Mouse (Mus musculus) forebrain, embryonic 15.5 days (tissue): ENCODE data around the gene Ppp2r2d. TPM values are rescaled to one million over a fixed set of nuclear protein-coding genes. Genes with fewer than 3 reads are reported as not detected.
A peak's percentile ranks its signal among the peaks of the same experiment; 100 is the strongest.

Experiments used
- ATAC-seq: fragments of 200-750 bp; cut with Nextera tagmentation; replicated peaks from 2 replicates; pipeline ENCODE4 v1.8.0; 2017; ENCODE audit warnings: mild to moderate bottlenecking, moderate TSS enrichment, moderate library complexity
- H3K27ac ChIP-seq: fragments of 300-500 bp; sonication (generic); replicated peaks from 2 replicates; pipeline ENCODE4 v1.5.1; 2015; ENCODE audit warnings: mild to moderate bottlenecking, inconsistent platforms
- H3K27me3 ChIP-seq: fragments of 300-500 bp; sonication (generic); 2 replicates; pipeline ENCODE4 v1.6.1; 2015; ENCODE audit warnings: inconsistent platforms
- H3K36me3 ChIP-seq: fragments of 300-500 bp; sonication (generic); 2 replicates; pipeline ENCODE4 v1.6.1; 2015; ENCODE audit warnings: mild to moderate bottlenecking, inconsistent platforms
- H3K4me1 ChIP-seq: fragments of 300-500 bp; sonication (generic); 2 replicates; pipeline ENCODE4 v1.6.1; 2015; ENCODE audit warnings: inconsistent platforms
- H3K4me2 ChIP-seq: fragments of 300-500 bp; sonication (generic); replicated peaks from 2 replicates; pipeline ENCODE4 v1.6.1; 2015; ENCODE audit warnings: mild to moderate bottlenecking, inconsistent platforms
- H3K4me3 ChIP-seq: fragments of 300-500 bp; sonication (generic); 2 replicates; pipeline ENCODE4 v1.5.1; 2015; ENCODE audit warnings: mild to moderate bottlenecking, inconsistent platforms
- H3K9ac ChIP-seq: fragments of 300-500 bp; sonication (generic); replicated peaks from 2 replicates; pipeline ENCODE4 v1.6.1; 2015; ENCODE audit warnings: mild to moderate bottlenecking, inconsistent platforms
- H3K9me3 ChIP-seq: fragments of 300-500 bp; sonication (generic); 2 replicates; pipeline ENCODE4 v1.6.1; 2016; ENCODE audit warnings: inconsistent platforms
- WGBS: fragments of 180-500 bp; shearing (Covaris S2); methylation state at CpG from one replicate; pipeline ENCODE4 v1.1.7; 2015; ENCODE audit warnings: mixed read lengths; 5-methylcytosine and 5-hydroxymethylcytosine counted together
- polyA plus RNA-seq: library from polyadenylated mRNA; unstranded; fragments of >200 nt; fragmentation: Nextera tagmentation; extraction: Ambion mirVana; gene quantifications from 2 replicates; pipeline ENCODE4 v1.2.1, GENCODE M21; 2015

Ppp2r2d gene
- 71.3 and 73.4 TPM in 2 replicates for polyA plus RNA-seq

- no peaks in the 10 kb centered on the region for H3K27me3 ChIP-seq
- H3K4me1 ChIP-seq = peaks cover 63% of the 10 kb centered on the region
- peak within 1 kb of the TSS; percentile 79 for H3K4me2 ChIP-seq
- H3K4me3 ChIP-seq = peak within 1 kb of the TSS; percentile 85
- peak; percentile 93 for ATAC-seq
- no peaks in the 10 kb centered on the region for H3K9me3 ChIP-seq
- H3K36me3 ChIP-seq = no peaks in the 10 kb centered on the region
- H3K27ac ChIP-seq = peak within 1 kb of the TSS; percentile 95
- WGBS = under 1% methylated on average over 50 of the region's 51 CpGs
- peak within 1 kb of the TSS; percentile 91 for H3K9ac ChIP-seq
Observed at GRCm38 (mm10) chr7:138845544-138846391, at the start of gene Ppp2r2d, which contains the start of gene Mapk1ip1. TSS of gene Ppp2r2d (plus strand) at chr7:138846079. TSS of gene Mapk1ip1 (minus strand) at chr7:138846273.

- whole genome bisulfite sequencing = 57% methylated on average over 4 of the region's 4 CpGs
- Histone ChIP-seq H3K27me3 (no peaks in the 10 kb centered on the region), H3K9ac (no peak overlapping the region), H3K36me3 (no peaks in the 10 kb centered on the region), H3K4me1 (no peaks in the 10 kb centered on the region), H3K4me2 (no peak overlapping the region), H3K9me3 (no peaks in the 10 kb centered on the region), H3K27ac (no peak overlapping the region), H3K4me3 (no peak overlapping the region)
- no peak for ATAC-seq
Observed at GRCm38 (mm10) chr7:138803386-138803785, 42.5 kb upstream of the Ppp2r2d start.

GRCm38 (mm10) chr7:138807146-138807545, 38.7 kb upstream of the Ppp2r2d start:
- Histone ChIP-seq H3K36me3 (no peaks in the 10 kb centered on the region), H3K27ac (no peak overlapping the region), H3K27me3 (no peaks in the 10 kb centered on the region), H3K4me1 (no peaks in the 10 kb centered on the region), H3K9ac (no peak overlapping the region), H3K9me3 (no peaks in the 10 kb centered on the region), H3K4me3 (no peak overlapping the region), H3K4me2 (no peak overlapping the region)
- WGBS = 88% methylated on average over 3 of the region's 3 CpGs
- no peak for ATAC-seq

- Histone ChIP-seq H3K36me3 (no peaks in the 10 kb centered on the region), H3K9ac (no peak overlapping the region), H3K4me1 (0 out of 2 replicates have a peak, but pooled peaks cover 4% of the 10 kb centered on the region), H3K9me3 (no peaks in the 10 kb centered on the region), H3K27me3 (no peaks in the 10 kb centered on the region), H3K4me3 (no peak overlapping the region), H3K27ac (peak overlapping the region; percentile 59; the same call in 1 of the 2 replicates), H3K4me2 (no peak overlapping the region)
- 63% methylated on average over 11 of the region's 11 CpGs for WGBS
- no peak for ATAC-seq
Observed at GRCm38 (mm10) chr7:138813213-138813875, 32.5 kb upstream of the Ppp2r2d start.

GRCm38 (mm10) chr7:138818314-138818713, 27.6 kb upstream of the Ppp2r2d start:
- no peak overlapping the region for H3K9ac ChIP-seq
- H3K4me3 ChIP-seq = no peak overlapping the region
- H3K9me3 ChIP-seq = no peaks in the 10 kb centered on the region
- H3K4me2 ChIP-seq = no peak overlapping the region
- no peak for ATAC-seq
- 58% methylated on average over 4 of the region's 4 CpGs for WGBS
- no peaks in the 10 kb centered on the region for H3K36me3 ChIP-seq
- H3K27me3 ChIP-seq = no peaks in the 10 kb centered on the region
- 0 out of 2 replicates have a peak, but pooled peaks cover 1% of the 10 kb centered on the region for H3K4me1 ChIP-seq
- no peak overlapping the region for H3K27ac ChIP-seq

- H3K9ac ChIP-seq = no peak overlapping the region
- no peaks in the 10 kb centered on the region for H3K4me1 ChIP-seq
- H3K36me3 ChIP-seq = no peaks in the 10 kb centered on the region
- H3K4me2 ChIP-seq = no peak overlapping the region
- no peak overlapping the region for H3K4me3 ChIP-seq
- 60% methylated on average over 6 of the region's 6 CpGs for WGBS
- no peak overlapping the region for H3K27ac ChIP-seq
- no peak for ATAC-seq
- no peaks in the 10 kb centered on the region for H3K9me3 ChIP-seq
- no peaks in the 10 kb centered on the region for H3K27me3 ChIP-seq
Observed at GRCm38 (mm10) chr7:138824423-138824822, 21.5 kb upstream of the Ppp2r2d start.

- no peak overlapping the region for H3K4me2 ChIP-seq
- H3K9ac ChIP-seq = no peak overlapping the region
- WGBS = 86% methylated on average over 19 of the region's 19 CpGs
- H3K27ac ChIP-seq = no peak overlapping the region
- H3K27me3 ChIP-seq = no peaks in the 10 kb centered on the region
- no peak overlapping the region for H3K4me3 ChIP-seq
- no peaks in the 10 kb centered on the region for H3K9me3 ChIP-seq
- no peak for ATAC-seq
- H3K4me1 ChIP-seq = no peaks in the 10 kb centered on the region
- H3K36me3 ChIP-seq = no peaks in the 10 kb centered on the region
Observed at GRCm38 (mm10) chr7:138824995-138825756, 20.7 kb upstream of the Ppp2r2d start.

- no peaks in the 10 kb centered on the region for H3K36me3 ChIP-seq
- H3K9me3 ChIP-seq = no peaks in the 10 kb centered on the region
- H3K4me2 ChIP-seq = no peak overlapping the region
- H3K27me3 ChIP-seq = no peaks in the 10 kb centered on the region
- WGBS = 17% methylated on average over 11 of the region's 11 CpGs
- H3K9ac ChIP-seq = no peak overlapping the region
- H3K27ac ChIP-seq = no peak overlapping the region
- no peak for ATAC-seq
- no peak overlapping the region for H3K4me3 ChIP-seq
- no peaks in the 10 kb centered on the region for H3K4me1 ChIP-seq
Observed at GRCm38 (mm10) chr7:138827812-138828211, 18.1 kb upstream of the Ppp2r2d start.

- Histone ChIP-seq H3K4me2 (no peak overlapping the region), H3K27me3 (no peaks in the 10 kb centered on the region), H3K9me3 (no peaks in the 10 kb centered on the region), H3K4me1 (no peaks in the 10 kb centered on the region), H3K4me3 (no peak overlapping the region), H3K27ac (no peak overlapping the region), H3K36me3 (peaks cover 15% of the 10 kb centered on the region), H3K9ac (no peak overlapping the region)
- ATAC-seq = no peak
- WGBS = 88% methylated on average over 3 of the region's 3 CpGs
Observed at GRCm38 (mm10) chr7:138835028-138835427, 10.9 kb upstream of the Ppp2r2d start.

GRCm38 (mm10) chr7:138840594-138841021, 5.3 kb upstream of the Ppp2r2d start:
- WGBS = 54% methylated on average over 4 of the region's 4 CpGs
- ATAC-seq = peak; percentile 52; the same call in 1 of the 2 replicates
- H3K4me2 ChIP-seq = no peak overlapping the region

GRCm38 (mm10) chr7:138841436-138842151, 4.3 kb upstream of the Ppp2r2d start:
- WGBS = 79% methylated on average over 3 of the region's 3 CpGs
- H3K27me3 ChIP-seq = no peaks in the 10 kb centered on the region
- no peak overlapping the region for H3K9ac ChIP-seq
- H3K4me2 ChIP-seq = no peak overlapping the region
- H3K4me3 ChIP-seq = no peak overlapping the region
- H3K9me3 ChIP-seq = no peaks in the 10 kb centered on the region
- 0 out of 2 replicates have a peak, but pooled peaks cover 1% of the 10 kb centered on the region for H3K36me3 ChIP-seq
- H3K27ac ChIP-seq = peak overlapping the region; percentile 61
- ATAC-seq = no peak
- H3K4me1 ChIP-seq = peaks cover 39% of the 10 kb centered on the region

More at GRCm38 (mm10) chr7:138840594-138841021, 5.3 kb upstream of the Ppp2r2d start:
- Histone ChIP-seq H3K27me3 (no peaks in the 10 kb centered on the region), H3K9me3 (no peaks in the 10 kb centered on the region), H3K9ac (no peak overlapping the region), H3K4me3 (no peak overlapping the region), H3K4me1 (peaks cover 39% of the 10 kb centered on the region), H3K27ac (no peak overlapping the region), H3K36me3 (peaks cover 10% of the 10 kb centered on the region)
